Mouse (Mus musculus) brown adipose tissue, adult 24 weeks (tissue): ENCODE measurements around the gene Gm17324. TPM values are rescaled to one million over a fixed set of nuclear protein-coding genes. Genes with fewer than 3 reads are reported as not detected.
"Not testable (repeated sequence)": the region's sequence is repeated elsewhere in the genome, so short reads cannot be mapped to it uniquely, and the experiment has no call there.

Experiments used
- H3K27ac ChIP-seq: fragments of 200-500 bp; replicated peaks from 2 replicates; pipeline ENCODE4 v1.5.1; 2012; ENCODE audit warnings: low read depth, mild to moderate bottlenecking, low read length
- H3K4me1 ChIP-seq: fragments of 200-500 bp; 2 replicates; pipeline ENCODE4 v1.6.1; 2012; ENCODE audit warnings: low read length, mixed read lengths; ENCODE audit not compliant: control insufficient read depth, insufficient read depth, insufficient read length
- H3K4me3 ChIP-seq: fragments of 200-500 bp; 2 replicates; pipeline ENCODE4 v1.5.1; 2012; ENCODE audit warnings: low read depth, mild to moderate bottlenecking, low read length, moderate library complexity; ENCODE audit not compliant: insufficient read depth
- polyA plus RNA-seq: library from polyadenylated mRNA; stranded (reverse); fragments of >200 nt; gene quantifications from 2 replicates; pipeline ENCODE4 v1.2.4, GENCODE M21; 2012; ENCODE audit not compliant: missing spikeins, insufficient read depth, insufficient read length

Gm17324 gene
- not detected in 2 replicates for polyA plus RNA-seq

DNA sequence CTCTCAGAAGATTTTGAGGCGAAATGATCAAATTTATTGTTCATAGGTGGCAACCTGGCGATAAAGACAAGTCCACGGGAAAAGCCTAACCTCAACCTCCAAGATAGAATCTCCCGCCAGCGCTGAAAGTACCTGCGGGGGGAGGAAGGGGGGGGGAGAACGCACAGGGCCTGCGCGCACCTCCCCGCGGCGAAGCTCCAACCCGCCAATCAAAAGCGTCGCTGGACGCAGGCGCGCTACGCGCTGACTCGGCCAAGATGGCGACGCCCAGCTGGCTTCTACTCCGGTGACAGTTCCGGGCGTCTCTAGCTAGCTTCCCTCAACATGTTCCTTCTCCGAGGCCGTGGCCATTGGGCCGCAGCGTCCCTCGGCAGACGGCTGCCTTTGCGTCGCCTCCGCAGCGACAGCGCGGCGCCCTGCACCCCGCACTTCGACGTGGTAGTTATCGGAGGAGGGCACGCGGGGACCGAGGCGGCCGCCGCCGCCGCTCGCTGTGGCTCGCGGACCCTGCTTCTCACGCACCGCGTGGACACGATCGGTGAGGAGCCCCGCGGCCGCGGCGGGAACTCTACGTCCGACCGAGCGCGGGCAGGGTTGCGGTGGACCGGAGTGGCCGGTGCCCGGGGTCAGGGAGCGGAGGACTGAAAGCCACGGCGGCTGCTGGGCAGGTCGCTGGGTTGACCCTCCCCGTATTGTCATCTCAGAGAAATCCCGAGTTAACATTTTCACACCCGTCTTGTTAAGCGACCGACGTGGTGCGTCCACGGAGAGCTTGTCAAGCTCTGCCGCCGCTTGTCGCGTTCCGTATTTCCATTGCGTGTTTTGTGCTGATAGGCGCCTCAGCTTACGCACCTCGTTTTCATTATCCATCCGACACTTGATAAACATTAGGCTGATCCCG lies at the start of gene Gm17324, which contains the start of gene Mto1:
TSS of gene Gm17324 (minus strand) at position 814 of the 901 bp plus-strand sequence.
TSS of gene Mto1 (plus strand) at position 236 of the 901 bp plus-strand sequence.
- Histone ChIP-seq H3K4me1 (peaks cover 5% of the 10 kb centered on the region; the same call in 1 of the 2 replicates), H3K4me3 (peak within 1 kb of the TSS; percentile 91)

GRCm38 (mm10) chr9:78493171-78493570 lies 44.6 kb upstream of the Gm17324 start:
- H3K4me1 ChIP-seq, result no peaks in the 10 kb centered on the region
- no peak overlapping the region for H3K27ac ChIP-seq
- H3K4me3 ChIP-seq, result no peak overlapping the region

More for the DNA sequence above, at the start of gene Gm17324, which contains the start of gene Mto1:
- peak within 1 kb of the TSS; percentile 87 for H3K27ac ChIP-seq

DNA sequence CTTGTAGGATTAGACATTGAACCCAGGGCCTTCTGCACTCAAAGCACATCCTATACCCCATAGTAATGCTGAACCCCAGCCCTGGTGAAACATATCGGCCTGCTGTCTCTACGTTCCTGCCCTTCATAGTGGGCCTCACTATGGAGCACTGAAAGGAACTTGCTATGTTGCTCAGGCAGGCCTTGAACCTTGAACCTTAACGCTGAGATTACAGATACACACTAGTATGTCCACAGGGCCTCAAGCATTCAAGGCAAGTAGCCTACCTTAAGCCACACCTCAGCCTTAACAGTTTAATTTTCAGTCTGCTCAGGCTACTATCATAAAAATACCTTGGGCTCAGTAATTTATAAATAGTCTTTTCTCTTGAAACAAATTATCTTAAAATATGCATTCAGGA lies 43.7 kb upstream of the Gm17324 start:
- no peak overlapping the region for H3K27ac ChIP-seq
- H3K4me3 ChIP-seq, result no peak overlapping the region
- no peaks in the 10 kb centered on the region for H3K4me1 ChIP-seq

DNA sequence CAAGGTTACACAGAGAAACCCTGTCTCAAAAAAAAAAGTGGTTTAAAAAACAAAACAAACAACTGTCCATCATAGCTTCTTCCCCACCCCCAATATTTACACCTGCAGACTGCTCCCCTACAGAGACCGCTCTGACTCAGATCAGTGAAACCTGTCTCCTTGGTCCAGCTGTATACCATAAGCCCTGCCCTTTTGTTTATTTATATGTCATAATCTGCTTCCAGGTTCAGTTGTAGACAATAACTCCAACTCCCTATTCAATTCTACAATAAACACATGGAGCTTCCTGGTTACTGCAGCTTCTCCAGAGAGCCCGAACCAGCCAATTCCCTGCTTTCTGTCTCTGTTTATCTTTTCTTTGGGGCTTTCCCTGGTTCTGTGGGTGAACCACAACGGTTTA lies 42.6 kb upstream of the Gm17324 start:
- Histone ChIP-seq H3K27ac (no peak overlapping the region), H3K4me1 (no peaks in the 10 kb centered on the region), H3K4me3 (no peak overlapping the region)

GRCm38 (mm10) chr9:78488890-78489420 lies 40.4 kb upstream of the Gm17324 start, which contains the start of gene Eef1a1:
Eef1a1 (minus strand) TSS chr9:78489151.
- Histone ChIP-seq H3K27ac (peak within 1 kb of the TSS; percentile 56), H3K4me1 (no peaks in the 10 kb centered on the region), H3K4me3 (peak within 1 kb of the TSS; percentile 64)

GRCm38 (mm10) chr9:78488021-78488420 lies 39.4 kb upstream of the Gm17324 start:
- H3K4me1 ChIP-seq, H3K27ac ChIP-seq, H3K4me3 ChIP-seq: not testable (repeated sequence)

DNA sequence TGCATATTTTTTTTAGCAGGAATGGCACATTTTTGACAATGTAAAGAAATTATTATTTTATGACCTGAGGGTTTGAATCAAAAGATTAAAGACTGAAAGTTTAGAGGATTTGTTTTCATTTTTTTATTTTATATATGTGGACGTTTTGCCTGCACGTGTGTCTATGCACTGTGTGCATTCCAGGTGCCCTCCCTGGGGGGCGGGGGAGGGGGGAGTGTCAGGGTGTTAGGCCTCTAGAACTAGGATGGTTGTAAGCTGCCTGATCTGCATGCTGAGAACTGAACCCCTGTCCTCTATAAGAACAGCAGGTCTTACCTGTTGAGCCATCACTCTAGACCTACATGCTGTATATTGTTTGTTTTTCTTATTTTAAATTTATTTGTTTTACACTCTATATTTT lies 36.1 kb upstream of the Gm17324 start:
- no peaks in the 10 kb centered on the region for H3K4me1 ChIP-seq
- no peak overlapping the region for H3K4me3 ChIP-seq
- no peak overlapping the region for H3K27ac ChIP-seq

DNA sequence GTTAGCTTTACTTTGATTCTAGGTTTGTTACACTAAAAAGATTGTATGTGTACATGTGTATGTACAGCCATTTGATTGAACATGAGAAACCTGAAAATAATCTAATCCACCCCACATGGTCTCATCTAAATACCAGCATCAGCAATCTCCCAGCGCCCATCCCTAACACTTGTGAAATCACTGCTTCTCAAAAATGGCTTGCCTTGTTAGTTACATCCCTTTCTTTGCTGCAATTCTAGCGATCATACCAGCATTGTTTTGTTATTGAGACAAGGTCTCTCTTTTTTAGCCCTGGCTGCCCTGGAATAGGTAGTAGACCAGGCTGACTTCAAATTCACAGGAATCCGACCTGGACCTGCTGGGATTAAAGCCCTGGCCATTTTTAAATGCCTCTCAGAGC lies 33.8 kb upstream of the Gm17324 start:
- H3K4me3 ChIP-seq, result peak overlapping the region; percentile 70
- H3K27ac ChIP-seq, result peak overlapping the region; percentile 97
- no peaks in the 10 kb centered on the region for H3K4me1 ChIP-seq

DNA sequence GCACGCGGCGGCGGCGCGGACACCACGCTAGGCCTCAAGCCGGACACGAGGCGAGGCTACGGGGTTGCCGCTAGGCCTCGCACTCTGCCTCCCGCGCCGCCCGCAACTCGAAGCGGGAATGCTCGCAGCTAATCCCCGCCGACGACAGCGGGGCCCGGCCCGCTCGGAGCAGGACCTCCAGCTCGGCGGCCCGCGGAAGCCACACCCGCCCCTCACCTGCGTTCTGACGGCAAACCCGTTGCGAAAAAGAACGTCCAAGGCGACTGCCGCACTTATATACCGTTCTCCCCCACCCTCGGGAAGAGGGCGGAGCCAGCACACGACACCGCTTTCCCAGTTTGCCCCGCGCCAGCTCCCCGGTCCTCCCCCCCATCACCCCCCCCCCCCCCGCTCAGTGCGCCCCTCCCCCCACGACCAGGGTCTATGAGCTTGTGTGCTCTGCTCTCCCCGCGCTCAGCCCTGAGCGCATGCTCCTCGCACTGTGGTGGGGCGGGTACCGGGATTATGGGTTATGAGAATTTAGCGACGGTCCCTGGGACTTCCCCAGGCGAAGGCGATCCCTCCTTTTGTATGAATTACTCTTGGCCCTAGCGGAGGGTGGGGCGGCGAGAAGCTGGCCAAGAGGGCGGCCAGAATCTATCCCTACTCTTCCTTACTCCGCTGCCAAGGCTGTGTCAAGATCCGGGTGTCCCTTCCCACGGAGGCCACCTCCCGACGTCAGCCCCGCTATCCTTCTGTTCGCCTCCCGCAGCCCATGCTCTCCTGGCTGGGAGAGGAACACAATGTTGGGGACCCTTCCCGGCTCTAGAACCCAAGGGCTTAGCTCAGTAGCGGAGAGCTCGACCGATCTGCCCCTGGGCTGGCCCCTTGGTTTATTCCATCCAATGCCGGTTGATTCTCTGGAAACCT lies 33.1 kb upstream of the Gm17324 start:
- no peaks in the 10 kb centered on the region for H3K4me1 ChIP-seq
- H3K4me3 ChIP-seq, result peak overlapping the region; percentile 83

DNA sequence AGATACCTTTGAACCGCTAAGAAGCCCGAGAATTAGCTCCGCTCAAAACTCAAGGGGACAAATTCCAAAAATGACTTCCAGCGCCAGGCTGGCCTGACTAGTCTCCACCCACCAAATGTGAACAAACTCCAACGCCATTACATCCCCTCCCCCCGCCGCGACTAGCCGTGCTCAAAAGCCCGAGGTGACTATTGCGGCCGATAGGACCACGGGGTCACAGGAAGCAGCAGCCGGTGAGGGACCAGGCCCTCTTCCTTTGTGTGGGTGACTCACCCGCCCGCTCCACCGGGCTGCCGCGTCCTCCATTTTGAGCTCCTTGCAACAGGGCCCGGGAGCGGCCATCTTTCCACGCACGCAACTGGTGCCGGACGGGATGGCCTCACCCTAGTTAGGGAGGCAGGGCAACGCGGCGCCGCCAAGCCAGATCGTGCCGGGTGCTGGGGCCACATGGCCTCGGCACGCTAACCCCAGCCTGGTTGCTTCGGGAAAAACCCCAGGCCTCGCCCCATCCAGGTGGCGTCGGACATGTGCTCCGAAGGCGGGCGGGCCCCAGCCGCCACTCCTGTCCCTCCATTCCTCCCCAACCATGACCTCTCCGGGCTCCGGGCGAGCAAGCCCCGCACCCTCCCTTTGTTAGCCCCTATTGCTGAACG lies 32.2 kb upstream of the Gm17324 start:
- Histone ChIP-seq H3K4me3 (peak overlapping the region; percentile 83), H3K27ac (peak overlapping the region; percentile 94), H3K4me1 (no peaks in the 10 kb centered on the region)

More for the DNA sequence above, 33.1 kb upstream of the Gm17324 start:
- peak overlapping the region; percentile 97 for H3K27ac ChIP-seq

- H3K4me1 ChIP-seq, result not testable (repeated sequence)
- peak overlapping the region; percentile 94 for H3K27ac ChIP-seq
- peak overlapping the region; percentile 83 for H3K4me3 ChIP-seq
These were observed 31.6 kb upstream of the Gm17324 start for GRCm38 (mm10) chr9:78480227-78480626.

DNA sequence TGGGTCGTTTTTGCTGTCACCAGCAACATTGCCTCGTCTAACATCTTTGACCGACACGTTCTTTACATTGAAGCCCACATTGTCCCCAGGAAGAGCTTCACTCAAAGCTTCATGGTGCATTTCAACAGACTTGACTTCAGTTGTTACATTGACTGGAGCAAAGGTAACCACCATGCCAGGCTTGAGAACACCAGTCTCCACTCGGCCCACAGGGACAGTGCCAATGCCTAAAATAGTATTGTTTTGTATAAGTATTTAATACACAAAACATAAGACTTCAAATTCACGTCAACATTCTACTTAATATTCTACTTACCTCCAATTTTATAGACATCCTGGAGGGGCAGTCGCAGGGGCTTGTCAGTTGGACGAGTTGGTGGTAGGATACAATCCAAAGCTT lies 30.7 kb upstream of the Gm17324 start:
- Histone ChIP-seq H3K4me3 (peak overlapping the region; percentile 33; the same call in 1 of the 2 replicates), H3K27ac (peak overlapping the region; percentile 40; the same call in 1 of the 2 replicates)
- H3K4me1 ChIP-seq, result not testable (repeated sequence)

GRCm38 (mm10) chr9:78478009-78478605 lies 29.5 kb upstream of the Gm17324 start:
- H3K27ac ChIP-seq, H3K4me1 ChIP-seq, H3K4me3 ChIP-seq: not testable (repeated sequence)

DNA sequence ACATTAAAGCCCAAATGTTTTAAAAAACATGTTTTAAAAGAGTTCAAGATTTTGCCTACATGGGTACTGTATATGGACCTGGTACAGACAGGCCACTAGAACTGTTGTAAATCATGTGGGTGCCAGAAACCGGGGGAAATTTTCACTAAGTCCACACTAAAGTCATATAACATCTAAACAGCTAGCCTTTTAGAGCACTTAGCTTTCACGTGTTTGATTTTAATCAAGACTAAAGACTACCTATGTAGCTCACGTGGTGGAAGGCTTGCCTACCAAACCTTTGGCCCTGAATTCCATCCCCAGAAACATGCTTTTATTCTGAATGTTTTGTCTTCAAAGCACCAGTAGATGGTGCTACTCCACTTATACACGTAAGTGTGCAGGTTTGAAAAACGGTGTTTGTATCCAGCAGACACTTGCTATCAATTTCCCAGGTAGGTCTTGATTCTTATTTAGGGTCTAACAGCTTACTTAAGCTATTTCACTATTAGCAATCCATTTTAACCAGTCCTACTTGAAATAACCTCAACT lies 28.5 kb upstream of the Gm17324 start:
- H3K27ac ChIP-seq, result no peak overlapping the region
- H3K4me3 ChIP-seq, result no peak overlapping the region
- H3K4me1 ChIP-seq, result no peaks in the 10 kb centered on the region
